Mouse (Mus musculus): ENCODE results near the gene Slc7a10.

Slc7a10 gene

GRCm38 (mm10) chr7:35171867-35172382 is 14.3 kb upstream of the Slc7a10 start:
- no peak for DNase-seq (ENCODE audit: extremely low read depth, low read depth, low spot score)

- no peak for DNase-seq (ENCODE audit: extremely low read depth, low read depth, low spot score)
Measured at GRCm38 (mm10) chr7:35172519-35172918, 13.7 kb upstream of the Slc7a10 start.

GRCm38 (mm10) chr7:35175533-35175932 is 10.7 kb upstream of the Slc7a10 start:
- DNase-seq (ENCODE audit: extremely low read depth, low read depth, low spot score): no peak

GRCm38 (mm10) chr7:35176412-35177381 is 9.5 kb upstream of the Slc7a10 start:
- DNase-seq (ENCODE audit: extremely low read depth, low read depth, low spot score): no peak

- no peak for DNase-seq (ENCODE audit: extremely low read depth, low read depth, low spot score)
Measured at GRCm38 (mm10) chr7:35184833-35185724, 1.1 kb upstream of the Slc7a10 start.

GRCm38 (mm10) chr7:35189699-35190098 is 3.5 kb downstream of the Slc7a10 start:
- no peak for DNase-seq (ENCODE audit: extremely low read depth, low read depth, low spot score)

- no peak for DNase-seq (ENCODE audit: extremely low read depth, low read depth, low spot score)
Measured at GRCm38 (mm10) chr7:35191276-35191675, 5.1 kb downstream of the Slc7a10 start.

GRCm38 (mm10) chr7:35197022-35197421 is 10.8 kb downstream of the Slc7a10 start:
- no peak for DNase-seq (ENCODE audit: extremely low read depth, low read depth, low spot score)

GRCm38 (mm10) chr7:35198981-35199754 is 13.0 kb downstream of the Slc7a10 start:
- no peak for DNase-seq (ENCODE audit: extremely low read depth, low read depth, low spot score)

- DNase-seq (ENCODE audit: extremely low read depth, low read depth, low spot score): no peak
Measured at GRCm38 (mm10) chr7:35199755-35200154, 13.6 kb downstream of the Slc7a10 start.

GRCm38 (mm10) chr7:35211791-35212190 is 25.6 kb downstream of the Slc7a10 start:
- no peak for DNase-seq (ENCODE audit: extremely low read depth, low read depth, low spot score)

GRCm38 (mm10) chr7:35214442-35215222 is 28.4 kb downstream of the Slc7a10 start:
- no peak for DNase-seq (ENCODE audit: extremely low read depth, low read depth, low spot score)

GRCm38 (mm10) chr7:35215225-35215624 is 29.0 kb downstream of the Slc7a10 start, which contains the start of gene Lrp3:
Lrp3 (minus strand) TSS chr7:35215498.
- no peak for DNase-seq (ENCODE audit: extremely low read depth, low read depth, low spot score)

GRCm38 (mm10) chr7:35215731-35216130 is 29.5 kb downstream of the Slc7a10 start:
- DNase-seq (ENCODE audit: extremely low read depth, low read depth, low spot score): no peak

- DNase-seq (ENCODE audit: extremely low read depth, low read depth, low spot score): no peak
Measured at GRCm38 (mm10) chr7:35220694-35221365, 34.6 kb downstream of the Slc7a10 start.

- no peak for DNase-seq (ENCODE audit: extremely low read depth, low read depth, low spot score)
Measured at GRCm38 (mm10) chr7:35230333-35230732, 44.1 kb downstream of the Slc7a10 start.

GRCm38 (mm10) chr7:35232796-35233455 is 46.7 kb downstream of the Slc7a10 start:
- DNase-seq (ENCODE audit: extremely low read depth, low read depth, low spot score): no peak

GRCm38 (mm10) chr7:35233861-35234260 is 47.7 kb downstream of the Slc7a10 start:
- no peak for DNase-seq (ENCODE audit: extremely low read depth, low read depth, low spot score)
